Mouse (Mus musculus) liver, embryonic 14.5 days (tissue): ENCODE results near the gene Prf1. TPM values are rescaled to one million over a fixed set of nuclear protein-coding genes. Genes with fewer than 3 reads are reported as not detected.

ENCODE experiments used
- ATAC-seq: fragments of 200-750 bp; cut with Nextera tagmentation; 2 replicates; pipeline ENCODE4 v1.8.0; 2017; ENCODE audit warnings: moderate number of reproducible peaks, mild to moderate bottlenecking, moderate library complexity; ENCODE audit not compliant: insufficient read depth
- DNase-seq, 3 experiments: peaks; one replicate each; pipeline ENCODE4 v3.0.0-alpha.2; 2012 to 2013; ENCODE audit warnings: low read depth in 3 of 3, low spot score in 3 of 3
- H3K27ac ChIP-seq: fragments of 300-500 bp; sonication (generic); 2 replicates; pipeline ENCODE4 v1.5.1; 2014; ENCODE audit warnings: moderate library complexity, mild to moderate bottlenecking, control low read depth, inconsistent platforms
- H3K27me3 ChIP-seq: fragments of 300-500 bp; sonication (generic); 2 replicates; pipeline ENCODE4 v1.6.1; 2014; ENCODE audit warnings: mild to moderate bottlenecking, low read length, moderate library complexity; ENCODE audit not compliant: control insufficient read depth, insufficient read depth
- H3K36me3 ChIP-seq: fragments of 300-500 bp; sonication (generic); replicated peaks from 2 replicates; pipeline ENCODE4 v1.6.1; 2014; ENCODE audit warnings: low read depth; ENCODE audit not compliant: control insufficient read depth, insufficient read depth
- H3K4me1 ChIP-seq, 2 experiments: fragments of 200-500 bp in 1 of 2; fragments of 300-500 bp in 1 of 2; sonication (generic) in 1 of 2; replicated peaks; 2 replicates each; pipeline ENCODE4 v1.6.1; 2012 to 2014; ENCODE audit warnings: antibody characterized with exemption in 1 of 2, inconsistent platforms in 1 of 2, low read length in 1 of 2; ENCODE audit not compliant: control insufficient read depth in 2 of 2, insufficient read depth in 2 of 2
- H3K4me2 ChIP-seq: fragments of 300-500 bp; sonication (generic); 2 replicates; pipeline ENCODE4 v1.6.1; 2014; ENCODE audit warnings: low read depth, mild to moderate bottlenecking, control low read depth, moderate library complexity
- H3K4me3 ChIP-seq, 2 experiments: fragments of 200-500 bp in 1 of 2; fragments of 300-500 bp in 1 of 2; sonication (generic) in 1 of 2; 2 replicates each; pipeline ENCODE4 v1.5.1; 2012 to 2014; ENCODE audit warnings: low read depth in 2 of 2, low read length in 2 of 2, mild to moderate bottlenecking in 2 of 2, control low read depth in 1 of 2, inconsistent platforms in 1 of 2, moderate library complexity in 1 of 2; ENCODE audit not compliant: insufficient read depth in 1 of 2
- H3K9ac ChIP-seq: fragments of 300-500 bp; sonication (generic); replicated peaks from 2 replicates; pipeline ENCODE4 v1.6.1; 2014; ENCODE audit warnings: mild to moderate bottlenecking, control low read depth, moderate library complexity
- H3K9me3 ChIP-seq: fragments of 300-500 bp; sonication (generic); 2 replicates; pipeline ENCODE4 v1.6.1; 2016; ENCODE audit warnings: low read length, mixed read lengths; ENCODE audit not compliant: control insufficient read depth
- CTCF ChIP-seq: IDR thresholded peaks from 2 replicates; pipeline ENCODE4 v1.5.1; 2016; ENCODE audit warnings: antibody characterized with exemption, low read depth, control low read depth
- EP300 ChIP-seq: IDR thresholded peaks from 2 replicates; pipeline ENCODE4 v1.6.1; 2016; ENCODE audit warnings: antibody characterized with exemption, low read depth
- WGBS: fragments of 180-500 bp; shearing (Covaris S2); extraction: QIAGEN DNeasy Blood & Tissue Kit; methylation state at CpG from one replicate; pipeline ENCODE4 v1.1.7; 2014; ENCODE audit not compliant: insufficient replicate concordance; 5-methylcytosine and 5-hydroxymethylcytosine counted together
- polyA plus RNA-seq, 2 experiments: library from polyadenylated mRNA; depleted of rRNA in 1 of 2; stranded (reverse) in 1 of 2; unstranded in 1 of 2; fragments of >200 nt; fragmentation: Nextera tagmentation in 1 of 2; extraction: Ambion mirVana in 1 of 2; gene quantifications; 2 replicates each; pipeline versions ENCODE4 v1.2.1 to v1.2.3; 2012 to 2014

Gene Prf1
- polyA plus RNA-seq (2012; rRNA removed): 0.02 TPM in 2 replicates
- not detected in 2 replicates for polyA plus RNA-seq (2014; fragmentation: Nextera tagmentation; extraction: Ambion mirVana)

DNA sequence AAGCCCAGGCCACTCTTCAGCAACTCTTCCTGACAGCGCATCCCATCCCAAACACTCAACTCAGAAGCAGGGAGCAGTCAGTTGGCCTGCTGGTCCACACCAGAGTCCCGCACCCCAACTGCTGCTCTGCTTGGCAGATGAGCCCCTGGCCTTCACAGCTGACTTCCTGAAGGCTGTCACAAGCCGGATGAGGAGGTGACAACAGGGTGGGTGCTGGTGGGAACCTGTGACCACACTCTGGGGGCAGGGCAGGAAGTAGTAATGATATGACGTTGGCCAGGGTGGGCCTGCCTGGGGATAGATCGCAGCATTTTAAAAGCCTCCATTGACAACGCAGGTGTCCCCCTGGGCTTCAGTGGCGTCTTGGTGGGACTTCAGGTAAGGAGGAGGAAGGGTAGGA, at the start of gene Prf1:
Gene Prf1 (plus strand): TSS at position 357 of the 400 bp plus-strand sequence.
- TF ChIP-seq EP300 (no peak), CTCF (no peak)
- Histone ChIP-seq H3K27ac (no peak within 1 kb of the TSS), H3K4me2 (no peak within 1 kb of the TSS)

DNA sequence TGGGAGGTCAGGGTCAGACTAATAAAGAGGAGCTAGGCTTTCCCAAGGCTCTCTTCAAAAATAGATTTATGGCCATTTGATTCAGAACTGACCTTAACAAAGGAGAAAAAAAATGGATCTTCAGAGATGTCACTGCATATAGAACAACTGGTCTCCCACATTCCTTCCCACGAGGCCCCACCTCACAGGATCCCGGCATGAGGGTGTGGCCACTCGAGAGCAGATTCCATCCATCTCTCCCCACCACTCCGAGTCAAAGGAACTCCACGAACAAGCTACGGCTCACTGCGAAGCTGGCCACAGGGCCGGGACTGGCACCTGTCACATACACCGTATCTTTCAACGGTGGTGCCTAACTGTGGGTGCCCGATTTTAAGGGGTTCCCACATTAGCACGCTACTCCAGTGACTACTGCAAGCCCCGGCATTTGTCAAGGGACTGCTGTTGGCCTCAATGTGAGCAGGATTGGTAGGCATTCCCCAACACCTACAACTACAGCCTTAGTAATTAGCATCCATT, 49.0 kb upstream of the Prf1 start:
- Histone ChIP-seq H3K9me3 (no peaks in the 10 kb centered on the region), H3K36me3 (no peaks in the 10 kb centered on the region), H3K27me3 (no peaks in the 10 kb centered on the region), H3K9ac (no peak overlapping the region), H3K4me1 (no peaks in the 10 kb centered on the region), H3K27ac (no peak overlapping the region), H3K4me2 (no peak overlapping the region), H3K4me3 (no peak overlapping the region)
- WGBS: 71% methylated on average over 13 of the region's 13 CpGs
- TF ChIP-seq CTCF (no peak), EP300 (no peak)
- ATAC-seq: no peak
- DNase-seq: no peak

More for the DNA sequence above, at the start of gene Prf1:
- no peaks in the 10 kb centered on the region for H3K27me3 ChIP-seq
- H3K36me3 ChIP-seq: no peaks in the 10 kb centered on the region
- WGBS: 18% methylated on average over 7 of the region's 7 CpGs
- H3K4me1 ChIP-seq: no peaks in the 10 kb centered on the region
- DNase-seq: no peak
- H3K9me3 ChIP-seq: no peaks in the 10 kb centered on the region
- no peak within 1 kb of the TSS for H3K4me3 ChIP-seq
- no peak within 1 kb of the TSS for H3K9ac ChIP-seq
- ATAC-seq: no peak

DNA sequence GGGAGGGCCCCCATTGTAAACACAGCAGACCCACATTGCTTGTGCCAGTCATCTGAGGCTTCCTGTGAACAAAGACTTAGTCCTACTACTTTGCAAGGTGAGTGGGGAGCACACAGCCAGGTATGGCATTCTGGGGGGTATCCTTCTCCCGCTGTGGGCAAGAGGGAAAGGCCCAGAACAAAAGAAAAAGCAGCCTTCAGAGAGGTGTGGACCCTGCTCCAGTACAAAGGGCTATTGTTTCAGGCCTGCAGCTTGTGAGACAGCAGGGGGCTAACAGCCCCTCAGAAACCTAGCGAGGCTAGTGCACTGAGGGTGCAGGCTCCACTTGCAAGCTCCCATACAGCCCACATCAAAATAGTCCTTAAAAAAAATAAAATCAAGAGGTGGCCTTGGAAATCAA, 47.7 kb upstream of the Prf1 start:
- no peaks in the 10 kb centered on the region for H3K4me1 ChIP-seq
- 52% methylated on average over 2 of the region's 2 CpGs for WGBS
- no peak overlapping the region for H3K4me2 ChIP-seq
- TF ChIP-seq CTCF (no peak), EP300 (no peak)
- ATAC-seq: no peak
- no peak overlapping the region for H3K4me3 ChIP-seq
- H3K9me3 ChIP-seq: no peaks in the 10 kb centered on the region
- no peaks in the 10 kb centered on the region for H3K27me3 ChIP-seq
- H3K36me3 ChIP-seq: no peaks in the 10 kb centered on the region
- no peak for DNase-seq
- no peak overlapping the region for H3K27ac ChIP-seq
- H3K9ac ChIP-seq: no peak overlapping the region

DNA sequence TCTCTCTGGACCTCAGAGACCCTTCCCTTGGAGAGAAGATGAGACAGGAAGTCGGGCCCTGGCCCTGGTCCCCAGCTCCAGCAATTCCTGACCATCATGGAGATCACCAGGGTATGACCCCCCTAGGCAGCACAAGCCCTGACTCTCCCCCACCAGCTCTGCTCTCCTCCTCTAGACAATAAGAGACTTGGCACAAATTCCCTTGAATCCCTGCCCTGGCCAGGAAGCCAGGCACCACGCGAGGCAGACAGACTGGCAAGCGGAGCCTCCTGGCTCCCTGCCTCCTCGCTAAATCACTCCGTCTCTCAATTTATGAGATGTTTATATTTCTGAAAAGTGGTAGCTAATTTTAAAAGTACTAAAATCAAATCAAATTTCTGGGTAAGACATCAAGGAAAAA, 42.9 kb upstream of the Prf1 start:
- no peak for ATAC-seq
- Histone ChIP-seq H3K27me3 (no peaks in the 10 kb centered on the region), H3K9me3 (no peaks in the 10 kb centered on the region), H3K4me1 (no peaks in the 10 kb centered on the region), H3K9ac (no peak overlapping the region), H3K4me2 (no peak overlapping the region), H3K4me3 (no peak overlapping the region), H3K36me3 (no peaks in the 10 kb centered on the region), H3K27ac (no peak overlapping the region)
- 86% methylated on average over 6 of the region's 6 CpGs for WGBS
- no peak for DNase-seq
- TF ChIP-seq EP300: no peak
- TF ChIP-seq CTCF: no peak

DNA sequence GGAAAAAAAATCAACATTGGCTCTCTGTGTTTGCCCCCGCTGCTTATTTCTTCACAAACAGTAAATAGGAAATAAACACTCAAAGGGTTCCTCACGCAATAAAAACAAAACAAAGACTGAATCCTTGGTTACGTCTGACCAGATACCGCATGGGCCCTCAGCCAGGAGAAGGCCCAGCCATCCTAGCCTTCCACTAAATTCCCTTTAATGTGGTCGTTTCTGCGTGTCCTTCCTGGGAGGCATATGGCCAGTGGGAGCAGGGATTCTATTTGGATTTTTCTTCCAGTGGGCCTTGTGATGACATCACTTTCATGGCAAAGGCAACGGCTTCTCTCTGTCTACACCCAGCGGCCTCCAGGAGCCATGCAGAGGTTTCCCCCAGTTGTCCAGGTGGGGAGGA, 42.4 kb upstream of the Prf1 start:
- no peak overlapping the region for H3K4me3 ChIP-seq
- H3K9ac ChIP-seq: no peak overlapping the region
- TF ChIP-seq EP300 (no peak), CTCF (no peak)
- ATAC-seq (no peak), DNase-seq (no peak)
- no peaks in the 10 kb centered on the region for H3K4me1 ChIP-seq
- no peak overlapping the region for H3K4me2 ChIP-seq
- H3K9me3 ChIP-seq: no peaks in the 10 kb centered on the region
- H3K27me3 ChIP-seq: no peaks in the 10 kb centered on the region
- WGBS: 64% methylated on average over 8 of the region's 8 CpGs
- no peaks in the 10 kb centered on the region for H3K36me3 ChIP-seq
- no peak overlapping the region for H3K27ac ChIP-seq
